Mouse (Mus musculus) heart, adult 2 months (tissue): ENCODE data around the gene Tnnc2. TPM values are rescaled to one million over a fixed set of nuclear protein-coding genes. Genes with fewer than 3 reads are reported as not detected.
A peak's percentile ranks its signal among the peaks of the same experiment; 100 is the strongest.

Source experiments
- DNase-seq, 2 experiments: peaks; one replicate each; pipeline ENCODE4 v3.0.0; 2021
- H3K27ac ChIP-seq: fragments of 200-600 bp; 2 replicates; pipeline ENCODE4 v1.8.1; 2022
- H3K27me3 ChIP-seq: fragments of 200-500 bp; 2 replicates; pipeline ENCODE4 v1.6.1; 2012; ENCODE audit warnings: mild to moderate bottlenecking, low read length, inconsistent platforms, mixed read lengths; ENCODE audit not compliant: control insufficient read depth, insufficient read depth
- H3K36me3 ChIP-seq: fragments of 200-500 bp; 2 replicates; pipeline ENCODE4 v1.6.1; 2012; ENCODE audit warnings: low read length, inconsistent platforms; ENCODE audit not compliant: control insufficient read depth, insufficient read depth
- H3K4me1 ChIP-seq: fragments of 200-500 bp; 2 replicates; pipeline ENCODE4 v1.6.1; 2011; ENCODE audit warnings: low read length; ENCODE audit not compliant: control insufficient read depth, insufficient read depth
- H3K4me3 ChIP-seq: fragments of 200-600 bp; 2 replicates; pipeline ENCODE4 v1.8.1; 2022
- H3K79me2 ChIP-seq: fragments of 200-500 bp; replicated peaks from 2 replicates; pipeline ENCODE4 v1.6.1; 2012; ENCODE audit warnings: mild to moderate bottlenecking, inconsistent platforms, low read length, moderate library complexity, mixed read lengths; ENCODE audit not compliant: control insufficient read depth, insufficient read depth
- H3K9ac ChIP-seq: fragments of 200-500 bp; 2 replicates; pipeline ENCODE4 v1.6.1; 2012; ENCODE audit warnings: low read depth, mild to moderate bottlenecking, control low read depth, inconsistent platforms, low read length, mixed read lengths
- CTCF ChIP-seq: fragments of 200-600 bp; IDR thresholded peaks from 2 replicates; pipeline ENCODE4 v1.8.1; 2022; ENCODE audit warnings: antibody characterized with exemption, mild to moderate bottlenecking, moderate library complexity
- EP300 ChIP-seq: fragments of 200-500 bp; IDR thresholded peaks from 2 replicates; pipeline ENCODE4 v1.6.1; 2011; ENCODE audit warnings: low read depth, low read length, control low read depth; ENCODE audit not compliant: insufficient read depth
- POLR2A ChIP-seq: fragments of 200-500 bp; IDR thresholded peaks from 2 replicates; pipeline ENCODE4 v1.6.1; 2011; ENCODE audit warnings: mild to moderate bottlenecking, low read depth, low read length, control low read depth; ENCODE audit not compliant: insufficient read depth
- WGBS: fragments of 180-500 bp; shearing (Covaris S2); methylation state at CpG from one replicate; pipeline ENCODE4 v1.1.7; 2018; 5-methylcytosine and 5-hydroxymethylcytosine counted together
- intact Hi-C: fragments of 180-260 bp; cut with DNase I; formaldehyde crosslinking; loops from one replicate; pipeline ENCODE4 v1.15.1; 2025
- polyA plus RNA-seq: library from polyadenylated mRNA; depleted of rRNA; stranded (reverse); fragments of >200 nt; gene quantifications from 2 replicates; pipeline ENCODE4 v1.2.3, GENCODE M21; 2012
- total RNA-seq, 2 experiments: library from RNA; stranded (reverse); gene quantifications; 2 replicates each; pipeline ENCODE4 v1.2.3; 2021

The Tnnc2 gene
- total and polyA plus RNA-seq, 3 experiments: 0.50 TPM; not detected in 2

GRCm38 (mm10) chr2:164815348-164815747 lies 35.6 kb upstream of the Tnnc2 start:
- Histone ChIP-seq H3K27me3 (no peaks in the 10 kb centered on the region), H3K79me2 (no peaks in the 10 kb centered on the region), H3K27ac (no peak overlapping the region), H3K36me3 (no peaks in the 10 kb centered on the region), H3K4me3 (no peak overlapping the region), H3K4me1 (no peaks in the 10 kb centered on the region), H3K9ac (no peak overlapping the region)
- WGBS: 75% methylated on average over 5 of the region's 5 CpGs
- no peak for TF ChIP-seq POLR2A
- no peak for TF ChIP-seq EP300
- TF ChIP-seq CTCF: no peak
- intact Hi-C loops: no loop called here
- DNase-seq: no peak

DNA sequence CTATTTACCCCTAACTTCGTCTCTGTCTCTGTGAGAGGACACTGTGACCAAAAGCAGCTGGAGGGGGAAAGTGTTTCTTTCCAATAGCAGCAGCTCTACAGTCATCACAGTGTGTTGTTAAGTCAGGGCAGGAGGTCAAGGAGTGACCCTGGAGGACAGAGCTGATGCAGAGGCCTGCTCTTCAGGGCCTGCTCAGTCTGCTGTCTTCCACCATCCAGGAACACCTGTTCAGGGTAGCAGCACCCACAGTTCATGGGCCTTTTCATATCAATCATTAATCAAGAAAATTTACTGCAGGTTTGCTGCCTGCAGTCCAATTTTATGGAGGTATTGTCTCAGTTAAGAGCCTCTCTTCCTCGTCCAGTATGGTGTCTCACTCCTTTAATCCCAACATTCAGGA lies 33.8 kb upstream of the Tnnc2 start:
- Histone ChIP-seq H3K4me3 (no peak overlapping the region), H3K9ac (no peak overlapping the region), H3K36me3 (no peaks in the 10 kb centered on the region), H3K4me1 (no peaks in the 10 kb centered on the region), H3K79me2 (no peaks in the 10 kb centered on the region), H3K27me3 (no peaks in the 10 kb centered on the region), H3K27ac (no peak overlapping the region)
- DNase-seq: no peak
- 67% methylated on average over 2 of the region's 2 CpGs for WGBS
- intact Hi-C loops: no loop called here
- TF ChIP-seq EP300: no peak
- no peak for TF ChIP-seq CTCF
- TF ChIP-seq POLR2A: no peak

- TF ChIP-seq EP300: no peak
- no peak for TF ChIP-seq POLR2A
- TF ChIP-seq CTCF: no peak
- Histone ChIP-seq H3K9ac (no peak overlapping the region), H3K27ac (no peak overlapping the region), H3K36me3 (no peaks in the 10 kb centered on the region), H3K4me3 (no peak overlapping the region), H3K4me1 (peaks cover 3% of the 10 kb centered on the region), H3K27me3 (no peaks in the 10 kb centered on the region), H3K79me2 (peaks cover 1% of the 10 kb centered on the region; the same call in 1 of the 2 replicates)
- WGBS: 76% methylated on average over 7 of the region's 7 CpGs
- no peak for DNase-seq
- intact Hi-C loops: no loop called here
Measured at GRCm38 (mm10) chr2:164806614-164807013, 26.8 kb upstream of the Tnnc2 start.

GRCm38 (mm10) chr2:164805332-164805718 lies 25.6 kb upstream of the Tnnc2 start:
- TF ChIP-seq POLR2A (no peak), EP300 (no peak), CTCF (no peak)
- Histone ChIP-seq H3K4me3 (peak overlapping the region; percentile 66), H3K27ac (peak overlapping the region; percentile 94), H3K27me3 (no peaks in the 10 kb centered on the region), H3K79me2 (peaks cover 1% of the 10 kb centered on the region; the same call in 1 of the 2 replicates), H3K36me3 (no peaks in the 10 kb centered on the region), H3K4me1 (peaks cover 3% of the 10 kb centered on the region), H3K9ac (peak overlapping the region; percentile 68)
- intact Hi-C loops: loop anchor here (2.0 kb wide), 1 partner anchor 17 kb away; the partner anchor contains the start of gene Zswim1
- WGBS: 3% methylated on average over 21 of the region's 21 CpGs
- no peak for DNase-seq

DNA sequence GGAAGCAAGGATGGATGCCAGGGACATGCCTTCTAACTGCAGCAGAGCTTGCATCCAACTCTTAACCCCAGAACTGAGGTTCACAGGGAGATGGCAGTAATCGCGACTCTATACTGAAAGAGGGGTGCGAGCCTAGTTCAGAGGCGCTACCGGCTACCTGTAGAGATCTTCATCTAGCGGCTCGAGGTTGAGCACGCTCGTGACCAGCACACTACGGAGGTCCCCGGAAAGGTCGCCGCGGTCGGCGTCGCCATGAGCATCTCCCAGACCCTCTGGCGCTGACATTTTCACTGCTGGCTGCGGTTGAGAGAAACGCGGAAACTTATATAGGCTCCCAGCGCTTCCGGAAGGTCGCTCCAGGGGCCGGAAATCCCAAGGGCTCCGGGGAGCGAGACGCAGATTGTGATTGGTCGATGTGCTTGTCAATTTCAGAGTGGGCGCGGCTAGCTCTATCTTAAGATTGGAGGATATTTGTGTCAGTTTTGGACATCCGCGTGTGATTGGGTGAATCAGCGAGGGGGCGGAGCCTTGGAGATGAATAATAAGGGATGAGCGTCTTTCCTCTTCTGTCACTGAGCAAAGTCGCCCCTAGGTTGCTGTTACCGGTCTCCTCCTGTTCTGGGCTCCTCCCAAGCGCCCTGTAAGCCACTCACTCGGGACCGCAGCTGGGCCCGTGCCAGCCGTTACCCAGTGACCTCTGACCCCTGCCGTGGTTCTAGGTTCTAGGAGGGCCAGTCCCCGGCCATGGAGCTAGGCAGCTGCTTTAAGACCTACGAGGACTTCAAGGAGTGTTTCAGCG lies 25.0 kb upstream of the Tnnc2 start, which contains the start of the genes Acot8 and Zswim3:
Gene Acot8, minus strand, starts transcription at position 350 of the 799 bp plus-strand sequence.
Gene Zswim3, plus strand, starts transcription at position 566 of the 799 bp plus-strand sequence.
- intact Hi-C loops: loop anchor here (1.0 to 2.0 kb wide), 2 partner anchors 18 to 107 kb away; partner anchors contain the start of genes Zfp335 and Zswim1
- Histone ChIP-seq H3K27ac (peak within 1 kb of the TSS; percentile 94), H3K79me2 (peaks cover 1% of the 10 kb centered on the region; the same call in 1 of the 2 replicates), H3K4me3 (peak within 1 kb of the TSS; percentile 66), H3K36me3 (no peaks in the 10 kb centered on the region), H3K9ac (peak within 1 kb of the TSS; percentile 80), H3K27me3 (no peaks in the 10 kb centered on the region), H3K4me1 (peaks cover 3% of the 10 kb centered on the region)
- DNase-seq: peak; percentile 98
- WGBS: under 1% methylated on average over 47 of the region's 47 CpGs
- peak; percentile 97 for TF ChIP-seq POLR2A
- no peak for TF ChIP-seq CTCF
- TF ChIP-seq EP300: 0 out of 2 replicates have a peak, but pooled peaks have one; percentile 24

GRCm38 (mm10) chr2:164803921-164804313 lies 24.1 kb upstream of the Tnnc2 start:
- 36% methylated on average over 1 of the region's 1 CpGs for WGBS
- Histone ChIP-seq H3K9ac (no peak overlapping the region), H3K27me3 (no peaks in the 10 kb centered on the region), H3K4me3 (no peak overlapping the region; the same call in 1 of the 2 replicates), H3K79me2 (peaks cover 1% of the 10 kb centered on the region; the same call in 1 of the 2 replicates), H3K27ac (no peak overlapping the region), H3K36me3 (no peaks in the 10 kb centered on the region), H3K4me1 (peaks cover 3% of the 10 kb centered on the region)
- intact Hi-C loops: loop anchor here (1.0 to 2.0 kb wide), 2 partner anchors 19 to 107 kb away; partner anchors contain the start of genes Zfp335 and Zswim1
- TF ChIP-seq CTCF: no peak
- no peak for TF ChIP-seq POLR2A
- TF ChIP-seq EP300: no peak
- no peak for DNase-seq
